Mouse (Mus musculus) liver, postnatal 0 days (tissue): ENCODE measurements around the gene Olfr17.
"Not testable (repeated sequence)": the region's sequence is repeated elsewhere in the genome, so short reads cannot be mapped to it uniquely, and the experiment has no call there.

Experiments used
- CTCF ChIP-seq: sonication (generic); IDR thresholded peaks from 2 replicates; pipeline ENCODE4 v1.5.1; 2016; ENCODE audit warnings: antibody characterized with exemption, low read depth
- EP300 ChIP-seq: IDR thresholded peaks from 2 replicates; pipeline ENCODE4 v1.6.1; 2016; ENCODE audit warnings: antibody characterized with exemption, low read depth, mild to moderate bottlenecking

DNA sequence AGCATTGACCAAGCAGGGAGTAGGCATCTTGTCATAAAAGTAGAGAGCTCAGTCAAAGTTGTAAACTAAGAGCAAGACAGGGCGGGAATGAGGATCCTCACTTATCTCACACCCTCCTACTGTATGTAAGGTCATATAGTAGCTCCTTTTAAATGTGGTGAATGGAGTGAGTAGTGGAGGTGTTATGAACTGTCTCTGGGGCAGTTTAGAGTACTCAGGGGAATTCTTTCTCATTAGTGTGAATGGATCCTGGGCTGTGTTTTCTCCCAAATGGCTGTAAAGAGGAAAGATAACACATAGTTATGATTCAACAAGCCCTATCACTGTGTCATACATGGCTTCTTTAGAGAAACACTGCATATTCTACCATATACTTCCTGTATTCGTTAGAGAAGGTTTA, 17.2 kb downstream of the Olfr17 start, which contains the start of gene Olfr715b:
- TF ChIP-seq CTCF, EP300: not testable (repeated sequence)
